Mouse (Mus musculus): ENCODE data around the gene Nbeal2. TPM values are rescaled to one million over a fixed set of nuclear protein-coding genes. Genes with fewer than 3 reads are reported as not detected.

Nbeal2 gene
- total and polyA plus RNA-seq, 2 experiments = 2.1 to 11.6 TPM

GRCm38 (mm10) chr9:110651931-110652722 is 1.8 kb downstream of the Nbeal2 start:
- Histone ChIP-seq H3K27me3 (ENCODE audit: control insufficient read depth, insufficient read depth, low read length) (no peaks in the 10 kb centered on the region), H3K36me3 (ENCODE audit: control insufficient read depth, insufficient read depth, low read length) (no peaks in the 10 kb centered on the region), H3K27ac (replicated peaks; ENCODE audit: insufficient read depth, low read depth, low read length) (no peak overlapping the region), H3K79me2 (ENCODE audit: control insufficient read depth, insufficient read depth, low read length) (peaks cover 30% of the 10 kb centered on the region), H3K4me3 (ENCODE audit: insufficient read depth, low read depth, low read length) (peak overlapping the region; percentile 12; the same call in 1 of the 2 replicates), H3K4me1 (ENCODE audit: control insufficient read depth, insufficient read depth, low read length) (peaks cover 20% of the 10 kb centered on the region), H3K9ac (ENCODE audit: low read depth, low read length) (peak overlapping the region; percentile 14; the same call in 1 of the 2 replicates)
- no peak for DNase-seq (ENCODE audit: extremely low read depth, low read depth, low spot score)
- 68% methylated on average over 13 of the region's 13 CpGs for WGBS
- TF ChIP-seq POLR2A (IDR thresholded peaks at IDR 0.05; ENCODE audit: extremely low read depth, insufficient read depth, low read length) = no peak
- peak; percentile 22; the same call in 1 of the 2 replicates for TF ChIP-seq CTCF (IDR thresholded peaks at IDR 0.05; ENCODE audit: low read depth, low read length)

GRCm38 (mm10) chr9:110649775-110650174 is 4.2 kb downstream of the Nbeal2 start:
- Histone ChIP-seq H3K27ac (replicated peaks; ENCODE audit: insufficient read depth, low read depth, low read length) (no peak overlapping the region), H3K79me2 (ENCODE audit: control insufficient read depth, insufficient read depth, low read length) (peaks cover 30% of the 10 kb centered on the region), H3K36me3 (ENCODE audit: control insufficient read depth, insufficient read depth, low read length) (no peaks in the 10 kb centered on the region), H3K27me3 (ENCODE audit: control insufficient read depth, insufficient read depth, low read length) (no peaks in the 10 kb centered on the region), H3K4me1 (ENCODE audit: control insufficient read depth, insufficient read depth, low read length) (peaks cover 14% of the 10 kb centered on the region), H3K4me3 (ENCODE audit: insufficient read depth, low read depth, low read length) (no peak overlapping the region), H3K9ac (ENCODE audit: low read depth, low read length) (no peak overlapping the region)
- no peak for DNase-seq (ENCODE audit: extremely low read depth, low read depth, low spot score)
- TF ChIP-seq POLR2A (IDR thresholded peaks at IDR 0.05; ENCODE audit: extremely low read depth, insufficient read depth, low read length) (no peak), CTCF (IDR thresholded peaks at IDR 0.05; ENCODE audit: low read depth, low read length) (no peak)

- no peak for DNase-seq (ENCODE audit: extremely low read depth, low read depth, low spot score)
- Histone ChIP-seq H3K9ac (ENCODE audit: low read depth, low read length) (0 out of 2 replicates have a peak overlapping the region, but pooled peaks have one; percentile 5), H3K27ac (replicated peaks; ENCODE audit: insufficient read depth, low read depth, low read length) (0 out of 2 replicates have a peak overlapping the region, but pooled peaks have one; percentile 8), H3K36me3 (ENCODE audit: control insufficient read depth, insufficient read depth, low read length) (no peaks in the 10 kb centered on the region), H3K79me2 (ENCODE audit: control insufficient read depth, insufficient read depth, low read length) (peaks cover 16% of the 10 kb centered on the region), H3K27me3 (ENCODE audit: control insufficient read depth, insufficient read depth, low read length) (no peaks in the 10 kb centered on the region), H3K4me1 (ENCODE audit: control insufficient read depth, insufficient read depth, low read length) (no peaks in the 10 kb centered on the region), H3K4me3 (ENCODE audit: insufficient read depth, low read depth, low read length) (peak overlapping the region; percentile 30; the same call in 1 of the 2 replicates)
- 72% methylated on average over 9 of the region's 9 CpGs for WGBS
- no peak for TF ChIP-seq CTCF (IDR thresholded peaks at IDR 0.05; ENCODE audit: low read depth, low read length)
Measured at GRCm38 (mm10) chr9:110645219-110645618, 8.7 kb downstream of the Nbeal2 start.

GRCm38 (mm10) chr9:110644295-110644694 is 9.7 kb downstream of the Nbeal2 start:
- no peak overlapping the region for H3K9ac ChIP-seq (ENCODE audit: low read depth, low read length)
- no peak for TF ChIP-seq POLR2A (IDR thresholded peaks at IDR 0.05; ENCODE audit: extremely low read depth, insufficient read depth, low read length)
- TF ChIP-seq CTCF (IDR thresholded peaks at IDR 0.05; ENCODE audit: low read depth, low read length) = no peak
- no peaks in the 10 kb centered on the region for H3K27me3 ChIP-seq (ENCODE audit: control insufficient read depth, insufficient read depth, low read length)
- no peak overlapping the region for H3K4me3 ChIP-seq (ENCODE audit: insufficient read depth, low read depth, low read length)
- H3K4me1 ChIP-seq (ENCODE audit: control insufficient read depth, insufficient read depth, low read length) = no peaks in the 10 kb centered on the region
- H3K27ac ChIP-seq (replicated peaks; ENCODE audit: insufficient read depth, low read depth, low read length) = no peak overlapping the region
- H3K36me3 ChIP-seq (ENCODE audit: control insufficient read depth, insufficient read depth, low read length) = no peaks in the 10 kb centered on the region
- H3K79me2 ChIP-seq (ENCODE audit: control insufficient read depth, insufficient read depth, low read length) = peaks cover 12% of the 10 kb centered on the region
- DNase-seq (ENCODE audit: extremely low read depth, low read depth, low spot score) = no peak
- WGBS = 92% methylated on average over 10 of the region's 10 CpGs

GRCm38 (mm10) chr9:110643787-110644186 is 10.2 kb downstream of the Nbeal2 start:
- Histone ChIP-seq H3K4me3 (ENCODE audit: insufficient read depth, low read depth, low read length) (no peak overlapping the region), H3K36me3 (ENCODE audit: control insufficient read depth, insufficient read depth, low read length) (no peaks in the 10 kb centered on the region), H3K79me2 (ENCODE audit: control insufficient read depth, insufficient read depth, low read length) (peaks cover 9% of the 10 kb centered on the region), H3K9ac (ENCODE audit: low read depth, low read length) (no peak overlapping the region), H3K27ac (replicated peaks; ENCODE audit: insufficient read depth, low read depth, low read length) (no peak overlapping the region), H3K27me3 (ENCODE audit: control insufficient read depth, insufficient read depth, low read length) (no peaks in the 10 kb centered on the region), H3K4me1 (ENCODE audit: control insufficient read depth, insufficient read depth, low read length) (no peaks in the 10 kb centered on the region)
- TF ChIP-seq POLR2A (IDR thresholded peaks at IDR 0.05; ENCODE audit: extremely low read depth, insufficient read depth, low read length) (no peak), CTCF (IDR thresholded peaks at IDR 0.05; ENCODE audit: low read depth, low read length) (no peak)
- 70% methylated on average over 9 of the region's 9 CpGs for WGBS
- DNase-seq (ENCODE audit: extremely low read depth, low read depth, low spot score) = no peak
